ENCODE assay signal across 8 mouse cellular contexts in genomic region chr1:21166287-21166733, GRCm38 (mm10). TPM values are rescaled to one million over a fixed set of nuclear protein-coding genes. Genes with fewer than 3 reads are reported as not detected.
DNase-seq lines count a peak whose midpoint lies in the region; ATAC-seq lines count a peak whose summit lies in the region.

No protein-coding gene starts in this region.

- peak; percentile 95 for ATAC-seq in megakaryocyte progenitor cell, adult 5-6 weeks (replicated peaks; ENCODE audit: poor library complexity)

- peak; percentile 56 for DNase-seq in T-cell, adult 2 months (ENCODE audit: low spot score)
- DNase-seq in cerebellum, postnatal 36 days, result peak; percentile 82 to 84
- DNase-seq in gastrocnemius, adult 8-10 months (ENCODE audit: low spot score in 2 of 2), result peak; percentile 74 to 80
- peak; percentile 57 for DNase-seq in hindlimb bud, embryonic 11.5 days (ENCODE audit: extremely low spot score, low read depth, low spot score)
- peak; percentile 80 to 83 for DNase-seq in left cerebral cortex, adult 8-10 months (ENCODE audit: low spot score in 2 of 2)
- DNase-seq in right cerebral cortex, postnatal 14 days, result peak; percentile 83
- peak; percentile 82 to 88 for DNase-seq in urinary bladder, postnatal 36 days (ENCODE audit: low spot score in 2 of 2)

RNA-seq across cellular contexts. Expression of gene Tmem14a, which starts 52.1 kb away (rescaled TPM):
- total RNA-seq in gastrocnemius, adult 8-10 months (2022), result 1 to 10 TPM in 2 of 4 experiments, under 1 TPM in 2; 0.73 to 1.5 (median 1.0) TPM
- 10 to 100 TPM; 45.0 to 54.0 (median 49.6) TPM for total RNA-seq in left cerebral cortex, adult 8-10 months (2022)
- 1.3 and 3.3 TPM in 2 replicates for total RNA-seq in megakaryocyte progenitor cell, adult 5-6 weeks (2015)
- 1.3 and 2.5 TPM in 2 replicates for total RNA-seq in megakaryocyte progenitor cell, adult 5-6 weeks (2017)

Comparison
In these comparisons a context has a peak if more than half of its experiments do, and no peak if none do; other contexts are left out.
1. Peak in every context shown above with its lines: DNase-seq and ATAC-seq.
2. RNA of gene Tmem14a, which starts 52.1 kb away (total RNA-seq): 45.0 to 54.0 TPM in left cerebral cortex, adult 8-10 months; 1.3 to 3.3 TPM in megakaryocyte progenitor cell, adult 5-6 weeks and 0.73 to 1.5 TPM in gastrocnemius, adult 8-10 months; every median in the first group is over 10 times any median in the second.